Mouse (Mus musculus) MEL (cell line): Measurements from ENCODE around the gene Qtrt1. TPM values are rescaled to one million over a fixed set of nuclear protein-coding genes. Genes with fewer than 3 reads are reported as not detected.

Source experiments
- DNase-seq: peaks from one replicate; pipeline ENCODE4 v3.0.0; 2011; ENCODE audit warnings: low read depth, low spot score
- H3K27ac ChIP-seq: 2 replicates; pipeline ENCODE4 v1.5.1; 2012; ENCODE audit warnings: low read depth, mild to moderate bottlenecking, control low read depth, low read length, moderate library complexity; ENCODE audit not compliant: control insufficient read depth
- H3K27me3 ChIP-seq, 2 experiments: fragments of 150-350 bp in 1 of 2; sonication (generic) in 1 of 2; 2 replicates each; pipeline ENCODE4 v1.6.1; 2012; ENCODE audit warnings: low read length in 2 of 2, mild to moderate bottlenecking in 2 of 2, improper control_type of control experiment in 1 of 2, moderate library complexity in 1 of 2; ENCODE audit not compliant: insufficient read depth in 2 of 2, control insufficient read depth in 1 of 2
- H3K36me3 ChIP-seq, 2 experiments: 2 replicates each; pipeline ENCODE4 v1.6.1; 2012 to 2014; ENCODE audit warnings: low read length in 2 of 2, improper control_type of control experiment in 1 of 2, inconsistent platforms in 1 of 2, mild to moderate bottlenecking in 1 of 2; ENCODE audit not compliant: insufficient read depth in 2 of 2, control insufficient read depth in 1 of 2
- H3K4me1 ChIP-seq, 2 experiments: fragments of 150-350 bp in 1 of 2; sonication (generic) in 1 of 2; 2 replicates each; pipeline ENCODE4 v1.6.1; 2012; ENCODE audit warnings: low read length in 2 of 2, improper control_type of control experiment in 1 of 2, mild to moderate bottlenecking in 1 of 2; ENCODE audit not compliant: insufficient read depth in 2 of 2, control insufficient read depth in 1 of 2
- H3K4me3 ChIP-seq, 2 experiments: fragments of 150-350 bp in 1 of 2; sonication (generic) in 1 of 2; 2 replicates each; pipeline ENCODE4 v1.5.1; 2012; ENCODE audit warnings: low read depth in 2 of 2, low read length in 2 of 2, mild to moderate bottlenecking in 2 of 2, moderate library complexity in 2 of 2, control low read depth in 1 of 2, improper control_type of control experiment in 1 of 2; ENCODE audit not compliant: control insufficient read depth in 1 of 2, insufficient read depth in 1 of 2
- H3K79me2 ChIP-seq: 2 replicates; pipeline ENCODE4 v1.6.1; 2012; ENCODE audit warnings: mild to moderate bottlenecking, low read length, moderate library complexity; ENCODE audit not compliant: control insufficient read depth, poor library complexity, insufficient read depth
- H3K9ac ChIP-seq: 2 replicates; pipeline ENCODE4 v1.6.1; 2012; ENCODE audit warnings: low read depth, mild to moderate bottlenecking, control low read depth, low read length, moderate library complexity; ENCODE audit not compliant: control insufficient read depth, poor library complexity, severe bottlenecking
- H3K9me3 ChIP-seq: fragments of 150-350 bp; sonication (generic); replicated peaks from 2 replicates; pipeline ENCODE4 v1.6.1; 2012; ENCODE audit warnings: mild to moderate bottlenecking, low read length, improper control_type of control experiment, moderate library complexity; ENCODE audit not compliant: insufficient read depth
- CTCF ChIP-seq, 3 experiments: IDR thresholded peaks in 2 of 3; conservative IDR thresholded peaks in 1 of 3; 2 replicates each; pipeline ENCODE4 v1.5.1; 2011 to 2012; ENCODE audit warnings: low read length in 3 of 3, low read depth in 2 of 3, mild to moderate bottlenecking in 2 of 3, improper control_type of control experiment in 1 of 3, inconsistent platforms in 1 of 3, mixed read lengths in 1 of 3, moderate library complexity in 1 of 3; ENCODE audit not compliant: control insufficient read depth in 1 of 3, insufficient read depth in 1 of 3, poor library complexity in 1 of 3, severe bottlenecking in 1 of 3
- E2F4 ChIP-seq: IDR thresholded peaks from 2 replicates; pipeline ENCODE4 v1.6.1; 2011; ENCODE audit warnings: low read depth, low read length, improper control_type of control experiment, borderline replicate concordance
- EP300 ChIP-seq, 2 experiments: IDR thresholded peaks; 2 replicates each; pipeline ENCODE4 v1.6.1; 2011; ENCODE audit warnings: improper control_type of control experiment in 2 of 2, low read length in 2 of 2, low read depth in 1 of 2, mild to moderate bottlenecking in 1 of 2
- GATA1 ChIP-seq: IDR thresholded peaks from 2 replicates; pipeline ENCODE4 v1.6.1; 2011; ENCODE audit warnings: low read depth, low read length, improper control_type of control experiment
- JUND ChIP-seq: IDR thresholded peaks from 2 replicates; pipeline ENCODE4 v1.6.1; 2011; ENCODE audit warnings: low read depth, mild to moderate bottlenecking, improper control_type of control experiment, low read length
- MAZ ChIP-seq: IDR thresholded peaks from 2 replicates; pipeline ENCODE4 v1.6.1; 2012; ENCODE audit warnings: low read depth, mild to moderate bottlenecking, inconsistent platforms, low read length, improper control_type of control experiment
- MYC ChIP-seq: IDR thresholded peaks from 2 replicates; pipeline ENCODE4 v1.6.1; 2011; ENCODE audit warnings: low read depth, mild to moderate bottlenecking, low read length, improper control_type of control experiment, moderate library complexity
- POLR2A ChIP-seq, 2 experiments: IDR thresholded peaks; 2 replicates each; pipeline ENCODE4 v1.6.1; 2011 to 2012; ENCODE audit warnings: low read length in 2 of 2, mild to moderate bottlenecking in 2 of 2, control low read depth in 1 of 2, improper control_type of control experiment in 1 of 2, low read depth in 1 of 2, moderate library complexity in 1 of 2; ENCODE audit not compliant: control insufficient read depth in 1 of 2, insufficient read depth in 1 of 2, poor library complexity in 1 of 2
- POLR2AphosphoS2 ChIP-seq: IDR thresholded peaks from 2 replicates; pipeline ENCODE4 v1.6.1; 2011; ENCODE audit warnings: low read length, improper control_type of control experiment
- POLR2AphosphoS5 ChIP-seq: IDR thresholded peaks from 2 replicates; pipeline ENCODE4 v1.6.1; 2012; ENCODE audit warnings: low read depth, borderline replicate concordance, mild to moderate bottlenecking, inconsistent platforms, low read length, moderate library complexity, mixed read lengths
- RCOR1 ChIP-seq: IDR thresholded peaks from 2 replicates; pipeline ENCODE4 v1.6.1; 2012; ENCODE audit warnings: low read depth, mild to moderate bottlenecking, inconsistent platforms, low read length, improper control_type of control experiment
- TBP ChIP-seq: IDR thresholded peaks from 2 replicates; pipeline ENCODE4 v1.8.0; 2011; ENCODE audit warnings: low read depth, low read length, improper control_type of control experiment
- TCF12 ChIP-seq: IDR thresholded peaks from 2 replicates; pipeline ENCODE4 v1.6.1; 2014; ENCODE audit warnings: low read depth, mild to moderate bottlenecking, inconsistent platforms, low read length, improper control_type of control experiment, moderate library complexity
- USF1 ChIP-seq: IDR thresholded peaks from 2 replicates; pipeline ENCODE4 v1.6.1; 2014; ENCODE audit warnings: low read depth, mild to moderate bottlenecking, inconsistent platforms, low read length, improper control_type of control experiment, moderate library complexity
- polyA plus RNA-seq, 2 experiments: library from polyadenylated mRNA; stranded (reverse) in 1 of 2; unstranded in 1 of 2; fragments of >175 nt in 1 of 2; fragments of >200 nt in 1 of 2; gene quantifications; 2 replicates each; pipeline versions ENCODE4 v1.2.1 to v1.2.4; 2012; ENCODE audit warnings: low replicate concordance in 2 of 2, low read depth in 1 of 2; ENCODE audit not compliant: insufficient read length in 2 of 2, insufficient read depth in 1 of 2, missing spikeins in 1 of 2
- total RNA-seq: library from RNA; depleted of rRNA; stranded (reverse); fragments of 300-350 nt; gene quantifications from 2 replicates; pipeline ENCODE4 v1.2.3, GENCODE M21; 2012

Gene Qtrt1
- total and polyA plus RNA-seq, 3 experiments = 199 to 244 TPM; not detected in 1

GRCm38 (mm10) chr9:21403745-21404144 is 7.9 kb upstream of the Qtrt1 start:
- Histone ChIP-seq H3K4me1 (no peaks in the 10 kb centered on the region), H3K27me3 (no peaks in the 10 kb centered on the region), H3K9me3 (no peaks in the 10 kb centered on the region), H3K9ac (no peak overlapping the region), H3K36me3 (peaks cover 0 to 48% of the 10 kb centered on the region in 2 experiments; a peak in 2 of 4 replicates), H3K27ac (no peak overlapping the region), H3K79me2 (no peaks in the 10 kb centered on the region), H3K4me3 (no peak overlapping the region)
- DNase-seq = no peak
- no peak for TF ChIP-seq TCF12
- TF ChIP-seq POLR2A (IDR thresholded peaks at IDR 0.05; ENCODE audit: control insufficient read depth in 1 of 2, insufficient read depth in 1 of 2, low read depth in 1 of 2, low read length in 2 of 2, poor library complexity in 1 of 2) = 0 out of 4 replicates have a peak, but pooled peaks of 1 of the 2 experiments have one; percentile 3
- peak; percentile 92 for TF ChIP-seq POLR2AphosphoS5

- Histone ChIP-seq H3K9ac (no peak overlapping the region), H3K4me3 (no peak overlapping the region), H3K9me3 (no peaks in the 10 kb centered on the region), H3K36me3 (peaks cover 3 to 34% of the 10 kb centered on the region in 2 experiments), H3K79me2 (no peaks in the 10 kb centered on the region), H3K27ac (no peak overlapping the region), H3K4me1 (no peaks in the 10 kb centered on the region), H3K27me3 (no peaks in the 10 kb centered on the region)
- TF ChIP-seq POLR2A (IDR thresholded peaks at IDR 0.05; ENCODE audit: control insufficient read depth in 1 of 2, insufficient read depth in 1 of 2, low read depth in 1 of 2, low read length in 2 of 2, poor library complexity in 1 of 2) (0 out of 4 replicates have a peak, but pooled peaks of 1 of the 2 experiments have one; percentile 12), POLR2AphosphoS5 (peak; percentile 93), JUND (no peak)
- no peak for DNase-seq
These were observed 6.1 kb upstream of the Qtrt1 start for GRCm38 (mm10) chr9:21405525-21405924.

GRCm38 (mm10) chr9:21407951-21408350 is 3.7 kb upstream of the Qtrt1 start:
- peaks cover 12% of the 10 kb centered on the region for H3K79me2 ChIP-seq
- peaks cover 12 to 19% of the 10 kb centered on the region in 2 experiments for H3K36me3 ChIP-seq
- H3K27me3 ChIP-seq = no peaks in the 10 kb centered on the region
- H3K4me3 ChIP-seq = no peak overlapping the region
- H3K9me3 ChIP-seq = no peaks in the 10 kb centered on the region
- no peak overlapping the region for H3K27ac ChIP-seq
- H3K4me1 ChIP-seq = peaks cover 0 to 10% of the 10 kb centered on the region in 2 experiments; a peak in 2 of 4 replicates
- no peak for TF ChIP-seq MYC
- TF ChIP-seq POLR2A (IDR thresholded peaks at IDR 0.05; ENCODE audit: control insufficient read depth in 1 of 2, insufficient read depth in 1 of 2, low read depth in 1 of 2, low read length in 2 of 2, poor library complexity in 1 of 2) = peak in 1 of 2 experiments; percentile 34; a peak in 1 of 4 replicates
- peak; percentile 86 for DNase-seq
- H3K9ac ChIP-seq = no peak overlapping the region

GRCm38 (mm10) chr9:21408624-21409023 is 3.0 kb upstream of the Qtrt1 start:
- Histone ChIP-seq H3K27ac (no peak overlapping the region), H3K9me3 (no peaks in the 10 kb centered on the region), H3K27me3 (no peaks in the 10 kb centered on the region), H3K4me1 (peaks cover 0 to 14% of the 10 kb centered on the region in 2 experiments; a peak in 2 of 4 replicates), H3K4me3 (no peak overlapping the region), H3K9ac (no peak overlapping the region), H3K79me2 (peaks cover 15% of the 10 kb centered on the region), H3K36me3 (peaks cover 16 to 17% of the 10 kb centered on the region in 2 experiments)
- TF ChIP-seq MYC (no peak), TBP (no peak), RCOR1 (no peak), GATA1 (no peak), MAZ (no peak), E2F4 (no peak), POLR2AphosphoS2 (no peak), POLR2AphosphoS5 (no peak; the same call in 1 of the 2 replicates), CTCF (IDR thresholded peaks at IDR 0.05 in 2 of 3, conservative IDR thresholded peaks at IDR 0.05 in 1 of 3; ENCODE audit: control insufficient read depth in 1 of 3, insufficient read depth in 1 of 3, low read depth in 2 of 3, low read length in 3 of 3, poor library complexity in 1 of 3, severe bottlenecking in 1 of 3) (no peak), EP300 (IDR thresholded peaks at IDR 0.05; ENCODE audit: low read depth in 1 of 2, low read length in 2 of 2) (no peak), USF1 (no peak)
- DNase-seq = no peak
